Mouse (Mus musculus) T-helper 2 cell (primary cell): ENCODE data around the gene Ssx2ip.

Source experiments
- in situ Hi-C: fragments of 300-600 bp; cut with MboI, MseI; formaldehyde crosslinking; loops from one replicate; pipeline ENCODE4 v1.15.1; 2025; ENCODE audit warnings: high pct_unique_total_duplicates

The Ssx2ip gene

DNA sequence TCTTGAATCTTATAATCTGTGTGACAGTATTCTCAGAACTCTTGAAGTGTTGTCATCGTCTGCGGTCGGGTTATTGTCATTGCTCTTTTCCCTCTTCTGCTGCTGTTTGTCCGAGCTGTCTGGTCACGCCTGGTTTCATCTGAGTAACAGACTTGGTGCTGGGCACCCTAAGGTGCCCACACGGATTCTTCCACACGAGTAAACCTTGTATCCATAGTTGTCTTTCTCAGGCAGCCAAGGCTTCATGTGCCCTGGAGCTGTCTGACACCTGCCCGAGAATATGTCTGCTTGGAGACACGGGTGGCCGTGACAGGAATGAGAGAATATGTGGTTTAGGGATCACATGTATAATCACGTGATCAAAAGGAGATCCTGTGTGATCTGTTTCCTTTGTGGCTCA lies 31.1 kb downstream of the Ssx2ip start:
- in situ Hi-C loops, result no loop called here

DNA sequence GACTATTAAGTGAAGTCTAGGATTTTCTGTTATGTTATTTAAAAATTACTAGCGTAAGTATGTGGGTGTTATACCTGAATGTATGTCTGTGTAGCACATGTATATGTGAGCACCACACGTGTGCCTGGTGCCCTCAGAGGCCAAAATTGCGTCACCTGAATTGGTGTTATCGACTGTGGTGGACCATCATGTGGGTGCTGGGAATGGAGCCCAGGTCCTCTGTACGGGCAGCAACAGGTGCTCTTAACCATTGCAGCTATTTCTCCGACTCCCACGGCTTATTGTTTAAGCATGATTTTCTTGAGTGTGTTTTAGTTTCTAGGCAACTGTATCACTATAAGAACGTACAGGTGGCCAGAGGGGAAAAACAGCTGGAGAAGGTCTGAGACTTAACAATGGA lies 31.7 kb downstream of the Ssx2ip start:
- in situ Hi-C loops, result no loop called here

DNA sequence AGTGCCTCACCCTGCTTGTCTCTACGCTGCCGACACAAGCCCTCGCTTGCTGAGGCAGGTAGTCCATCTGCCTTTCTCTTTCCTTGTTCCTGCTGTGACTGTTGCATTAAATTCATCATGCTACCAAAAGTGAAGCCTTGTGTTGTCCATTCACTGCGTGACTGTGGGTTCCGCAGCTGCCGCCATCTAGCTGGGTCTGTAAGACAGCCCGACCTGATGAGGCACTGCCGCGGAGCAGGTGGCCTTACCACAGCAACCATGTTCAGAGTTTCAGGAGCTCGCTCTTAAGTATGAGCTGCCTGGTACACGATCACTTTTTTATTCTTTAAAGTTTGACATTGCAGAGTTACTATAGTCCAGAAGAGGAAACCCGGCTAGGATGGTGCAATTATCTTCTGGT lies 35.6 kb downstream of the Ssx2ip start:
- in situ Hi-C loops, result no loop called here

DNA sequence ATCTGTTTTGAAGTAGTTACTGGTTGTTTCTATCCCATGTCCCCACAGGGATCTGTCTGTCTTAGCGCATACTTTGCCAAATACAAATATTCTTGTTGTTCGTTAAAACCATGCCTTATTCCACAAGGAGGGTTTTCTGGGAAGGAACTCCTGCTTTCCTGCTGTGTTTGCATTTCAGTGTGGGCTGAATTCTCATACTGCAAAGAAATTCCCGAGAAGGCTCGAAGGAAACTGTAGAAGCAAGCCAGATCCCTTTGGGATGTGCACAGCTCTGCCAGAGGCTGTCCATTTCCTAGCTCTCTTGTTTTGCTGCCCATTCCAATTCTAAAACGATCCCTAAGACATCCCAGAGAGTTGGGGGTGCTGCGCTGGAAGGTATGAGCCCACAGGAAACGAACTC lies 36.0 kb downstream of the Ssx2ip start:
- in situ Hi-C loops, result no loop called here

DNA sequence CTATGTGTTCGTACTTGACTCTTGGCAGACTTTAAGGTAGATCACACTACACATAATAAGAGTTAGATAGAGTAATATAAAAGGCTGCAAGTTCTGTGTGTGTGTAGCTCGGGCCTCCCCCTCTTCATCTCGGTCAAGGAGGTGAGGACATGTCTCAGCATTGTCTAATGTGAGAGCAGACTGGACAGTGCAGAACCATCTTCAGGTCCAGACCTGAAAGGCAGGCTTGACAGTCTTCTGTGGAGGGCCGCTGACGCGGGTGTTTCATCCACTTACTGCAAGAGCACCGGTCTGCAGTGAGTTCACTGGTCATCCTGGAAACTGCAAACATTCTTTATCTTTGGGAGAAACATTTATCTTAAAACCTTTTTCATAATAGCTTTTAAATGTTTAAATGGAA lies 38.0 kb downstream of the Ssx2ip start:
- in situ Hi-C loops, result no loop called here

DNA sequence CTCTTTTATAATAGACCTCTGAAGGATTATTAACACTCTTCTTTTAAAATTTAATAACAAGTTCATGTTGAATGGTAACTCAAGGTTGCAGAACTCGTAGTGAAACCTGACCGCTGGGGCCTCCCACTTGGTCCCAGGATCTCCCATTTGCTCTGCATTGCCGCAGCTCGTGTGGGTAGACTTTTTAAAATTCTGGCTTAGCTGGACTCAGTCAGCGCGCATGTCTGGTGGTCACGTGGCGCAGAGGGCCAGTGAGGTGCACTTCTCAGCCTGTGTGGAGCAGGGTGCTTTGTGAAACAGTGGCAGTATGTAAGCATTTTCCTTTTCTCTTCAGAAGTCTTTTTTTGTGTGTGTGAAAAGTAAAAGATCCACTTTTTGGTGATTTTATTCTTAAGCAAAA lies 38.5 kb downstream of the Ssx2ip start:
- in situ Hi-C loops, result no loop called here

DNA sequence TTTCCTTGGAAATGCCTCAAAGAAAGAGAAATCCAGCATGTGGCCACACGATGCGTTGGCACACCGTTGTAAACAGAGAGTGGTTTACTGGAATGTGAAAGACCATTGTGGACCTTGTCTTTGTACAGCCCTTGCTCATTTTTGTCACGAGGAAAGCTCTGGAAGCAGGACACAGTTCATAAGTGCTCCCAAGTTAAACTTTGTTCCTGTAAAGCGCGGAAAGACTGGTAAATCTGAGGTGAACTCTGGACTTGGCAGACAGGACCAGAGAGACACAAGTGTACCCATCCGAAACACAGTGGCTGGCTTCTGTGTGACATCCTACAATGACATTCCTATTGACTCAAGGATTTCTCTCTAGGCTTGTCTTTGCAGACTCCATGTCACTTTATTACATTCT lies 38.9 kb downstream of the Ssx2ip start:
- in situ Hi-C loops, result no loop called here

DNA sequence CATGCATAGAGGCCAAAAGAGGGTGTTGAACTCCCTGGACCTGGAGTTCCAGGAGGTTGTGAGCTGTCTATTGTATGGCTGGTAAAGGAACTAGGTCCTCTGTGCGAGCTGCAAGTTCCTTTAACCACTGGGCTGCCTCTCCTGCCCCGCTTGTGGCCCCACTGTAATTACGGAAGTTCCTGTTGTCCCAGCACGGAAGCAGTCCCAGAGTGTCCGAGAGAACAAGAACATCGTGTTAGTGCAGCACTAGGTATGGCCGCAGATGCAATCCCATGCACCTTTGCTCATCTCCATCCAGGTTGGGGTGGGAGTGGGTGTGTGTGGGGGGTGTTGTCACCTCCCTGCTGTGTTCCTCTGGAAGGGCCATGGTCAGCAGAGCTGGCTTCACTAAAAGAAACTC lies 40.4 kb downstream of the Ssx2ip start:
- in situ Hi-C loops, result no loop called here

DNA sequence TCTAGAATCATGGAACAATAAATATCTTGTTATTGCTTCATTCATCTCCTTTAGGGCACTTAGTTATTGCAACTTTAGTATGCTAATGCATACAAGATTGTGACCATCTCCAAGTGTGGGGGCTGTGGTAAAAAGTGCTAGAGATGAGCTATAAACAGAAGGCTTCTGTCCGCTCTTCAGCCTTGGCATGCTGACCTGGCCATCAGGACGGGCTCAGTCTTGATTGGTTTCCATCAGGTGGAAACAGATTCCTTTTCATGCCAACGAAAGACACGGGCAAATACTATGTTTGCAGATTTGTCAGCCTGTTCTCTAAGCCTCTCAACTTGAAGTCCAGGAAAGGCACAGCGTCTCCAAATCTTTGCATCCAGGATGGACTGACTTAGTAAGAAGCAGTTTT lies 42.7 kb downstream of the Ssx2ip start:
- in situ Hi-C loops, result no loop called here

DNA sequence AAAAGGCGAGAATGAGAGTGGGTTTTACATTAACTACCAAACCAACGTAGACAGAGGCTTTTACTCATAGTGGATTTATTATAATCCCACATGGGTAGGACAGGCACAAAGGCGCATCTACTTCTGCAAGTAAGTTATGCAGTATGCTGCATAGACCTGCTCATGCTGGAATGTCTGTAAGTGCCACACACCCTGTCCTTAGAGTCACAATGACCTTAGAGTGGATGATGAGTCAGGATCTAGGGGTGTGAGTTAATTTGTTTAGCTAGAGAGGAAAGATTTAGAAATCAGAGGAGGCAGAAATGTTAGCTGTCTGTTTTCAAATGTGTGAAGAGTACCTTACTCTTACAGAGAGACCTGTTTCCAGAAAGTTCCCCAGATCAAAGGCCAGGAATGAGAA lies 43.2 kb downstream of the Ssx2ip start:
- in situ Hi-C loops, result no loop called here

DNA sequence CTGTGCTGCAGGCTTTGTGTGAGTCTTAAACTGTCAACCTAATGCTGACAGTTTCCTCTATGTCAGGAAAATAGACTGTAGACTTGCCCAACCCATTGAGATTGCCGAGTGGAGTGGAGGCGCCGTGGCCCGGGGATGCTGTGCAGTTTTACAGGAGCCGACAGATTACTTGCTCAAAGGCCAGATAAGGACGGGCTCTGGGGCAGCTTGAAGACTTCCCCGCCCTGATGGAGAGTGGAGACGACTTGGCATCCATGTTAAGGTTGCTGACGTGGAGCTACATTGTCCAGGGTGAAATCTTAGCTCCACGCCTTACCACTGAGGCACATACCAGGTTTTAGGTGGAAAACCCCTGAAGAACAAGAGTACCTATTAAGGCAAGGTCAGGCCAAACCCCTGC lies 43.9 kb downstream of the Ssx2ip start:
- in situ Hi-C loops, result no loop called here

DNA sequence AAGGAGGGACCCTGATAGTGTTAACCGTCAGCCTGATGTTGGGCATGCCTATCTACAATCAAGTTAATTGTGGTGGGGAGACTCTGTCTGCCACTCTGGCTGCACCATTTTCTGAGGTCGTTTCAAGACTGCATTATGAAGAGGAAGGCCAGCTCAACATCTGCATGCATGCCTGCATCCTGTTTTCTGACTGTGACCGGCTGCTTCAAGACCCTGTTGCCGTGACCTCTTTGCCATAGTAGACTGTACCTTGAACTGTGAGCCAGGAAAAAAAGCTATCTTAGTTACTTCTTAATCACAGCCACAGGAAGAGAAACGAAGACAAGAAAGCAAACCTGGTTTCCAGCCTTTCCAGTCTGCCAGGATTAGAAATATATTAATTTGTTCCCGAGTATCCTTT lies 44.5 kb downstream of the Ssx2ip start:
- in situ Hi-C loops, result no loop called here

DNA sequence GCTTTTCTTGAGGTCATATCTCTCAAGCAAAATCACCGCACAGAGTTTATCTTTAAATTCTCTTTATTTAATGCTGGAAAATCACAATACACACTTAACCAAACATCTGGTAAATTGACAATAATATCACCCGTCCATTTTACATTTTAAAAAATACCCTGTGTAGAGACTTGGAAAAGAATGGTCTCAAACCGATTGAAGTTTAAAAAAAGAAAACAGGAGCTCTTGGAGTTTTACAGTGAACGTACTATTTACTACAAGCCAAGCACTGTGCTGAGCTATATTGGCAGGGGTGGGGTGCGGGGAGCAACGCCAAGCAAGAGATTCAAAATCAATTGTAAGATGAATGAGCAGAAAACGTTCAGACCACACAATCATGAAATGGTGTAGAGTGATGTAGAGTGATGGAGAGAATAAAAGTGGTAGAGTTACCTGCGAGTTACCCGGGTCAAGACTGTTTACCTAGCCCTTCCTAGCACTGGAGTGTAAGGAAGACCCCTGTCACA lies 45.4 kb downstream of the Ssx2ip start, which contains the start of gene Ctbs:
Gene Ctbs (plus strand): TSS at position 51 of the 506 bp plus-strand sequence.
- in situ Hi-C loops, result no loop called here

DNA sequence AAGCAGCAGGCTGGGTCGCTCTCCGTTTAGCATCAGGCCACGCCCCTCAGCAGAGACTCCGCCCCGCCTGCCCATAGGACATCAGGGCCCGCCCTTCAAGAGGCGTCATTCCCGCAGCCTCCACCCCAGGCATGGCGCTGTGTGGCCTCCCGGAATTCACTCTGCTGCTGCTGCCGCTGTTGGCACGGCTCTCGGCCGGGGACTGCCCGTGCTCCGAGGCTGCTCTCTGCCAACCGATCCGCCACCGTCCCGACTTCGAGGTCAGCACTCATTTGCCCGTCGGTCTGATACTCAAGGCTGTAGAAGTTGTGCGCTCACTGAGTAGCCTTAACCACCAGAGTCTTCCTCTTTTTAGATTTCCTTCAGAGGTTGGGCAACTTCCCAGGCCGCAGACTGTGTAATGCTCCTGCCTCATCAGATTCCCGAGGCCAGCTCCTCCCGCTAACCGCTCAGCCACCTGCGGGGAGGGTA lies 46.0 kb downstream of the Ssx2ip start:
- in situ Hi-C loops, result no loop called here

DNA sequence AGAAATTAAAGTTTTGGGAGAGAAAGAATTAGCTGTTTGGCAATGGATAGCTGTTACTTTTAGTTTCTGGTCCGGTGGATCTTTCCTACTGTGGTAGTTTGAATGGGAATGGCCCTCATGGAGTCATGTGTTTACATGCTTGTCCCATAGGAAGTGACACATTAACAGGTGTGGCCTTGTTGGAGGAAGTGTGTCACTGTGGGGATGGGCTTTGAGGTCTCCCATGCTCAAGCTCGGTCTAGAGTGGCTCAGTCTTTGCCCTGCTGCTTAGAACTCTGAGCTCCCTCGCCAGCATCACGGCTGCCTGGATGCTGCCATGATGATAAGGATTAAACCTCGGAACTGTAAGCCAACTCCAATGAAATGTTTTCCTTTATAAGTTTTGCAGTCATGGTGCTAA lies 46.9 kb downstream of the Ssx2ip start:
- in situ Hi-C loops, result no loop called here

DNA sequence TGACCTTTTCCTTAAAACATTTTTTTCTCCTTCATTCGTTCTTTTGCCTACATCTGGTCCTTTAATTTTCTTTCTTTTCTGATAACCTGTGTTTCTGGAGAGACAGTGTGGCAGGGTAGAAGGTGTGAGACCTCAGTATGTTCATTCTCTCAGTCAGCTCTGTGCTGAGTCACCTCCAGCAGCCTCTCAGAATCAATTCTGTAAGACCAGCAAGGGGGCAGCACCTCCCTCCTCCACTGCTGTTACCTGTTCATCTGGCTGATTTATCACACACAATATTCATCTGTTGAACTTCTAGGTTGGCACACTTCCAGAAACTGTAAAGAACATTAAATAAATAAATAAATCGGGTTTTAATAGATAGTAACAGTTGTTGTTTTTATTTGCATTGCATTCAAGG lies 58.5 kb downstream of the Ssx2ip start:
- in situ Hi-C loops, result no loop called here

DNA sequence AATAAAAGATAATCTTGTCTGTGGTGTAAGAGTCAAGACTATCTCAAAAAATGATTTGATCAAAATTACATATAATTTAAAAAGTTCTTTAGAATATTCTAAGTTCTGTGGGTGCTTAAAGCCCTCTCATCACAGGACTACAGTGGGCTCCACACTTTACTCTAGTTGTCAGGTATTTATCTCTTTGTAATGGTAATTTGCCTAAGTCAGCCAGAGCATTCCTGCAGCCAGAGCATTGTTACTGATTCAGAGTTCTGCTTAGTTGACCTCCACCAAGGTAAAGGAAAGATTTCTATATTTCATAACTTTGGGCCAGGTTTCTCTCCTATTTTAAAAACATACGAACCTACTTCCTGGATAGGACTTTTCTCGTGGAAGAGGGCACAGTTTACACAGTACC lies 64.8 kb downstream of the Ssx2ip start:
- in situ Hi-C loops, result no loop called here

DNA sequence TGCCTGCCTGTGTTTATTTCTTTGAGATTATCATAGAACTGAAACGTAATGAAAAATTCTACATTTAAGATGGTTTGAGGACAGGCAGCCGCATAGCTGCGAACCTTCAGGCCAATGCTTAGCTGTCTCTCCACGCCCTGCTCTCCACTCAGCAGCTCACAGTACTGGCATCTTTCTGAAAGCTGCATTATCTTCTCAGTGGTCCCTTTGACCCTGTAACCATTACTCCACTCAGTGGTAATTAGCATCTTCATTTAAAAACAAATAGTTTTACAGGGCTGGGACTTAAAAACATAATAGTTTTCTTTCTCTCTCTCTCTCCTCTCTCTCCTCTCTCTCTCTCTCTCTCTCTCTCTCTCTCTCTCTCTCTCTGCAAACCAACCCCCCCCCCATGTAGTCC lies 68.2 kb downstream of the Ssx2ip start:
- in situ Hi-C loops, result no loop called here

DNA sequence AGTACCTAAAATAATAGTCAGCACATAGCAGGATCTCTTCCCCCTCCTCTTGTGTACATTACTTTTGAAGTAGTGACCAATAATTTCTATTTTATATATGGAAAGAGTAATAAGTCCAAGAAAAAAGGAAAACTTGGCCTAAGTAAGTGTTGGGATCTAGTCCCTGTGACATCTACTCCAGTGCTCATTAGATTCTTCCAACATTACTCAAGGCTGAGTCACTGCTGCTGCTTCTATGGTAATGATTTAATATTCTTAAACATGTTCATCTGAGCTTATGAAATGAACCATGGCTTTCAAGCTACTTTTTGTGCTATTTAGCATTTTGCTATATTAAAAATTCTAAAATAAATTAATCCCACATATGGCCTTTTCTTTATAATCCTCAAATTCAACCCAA lies 69.3 kb downstream of the Ssx2ip start:
- in situ Hi-C loops, result no loop called here

DNA sequence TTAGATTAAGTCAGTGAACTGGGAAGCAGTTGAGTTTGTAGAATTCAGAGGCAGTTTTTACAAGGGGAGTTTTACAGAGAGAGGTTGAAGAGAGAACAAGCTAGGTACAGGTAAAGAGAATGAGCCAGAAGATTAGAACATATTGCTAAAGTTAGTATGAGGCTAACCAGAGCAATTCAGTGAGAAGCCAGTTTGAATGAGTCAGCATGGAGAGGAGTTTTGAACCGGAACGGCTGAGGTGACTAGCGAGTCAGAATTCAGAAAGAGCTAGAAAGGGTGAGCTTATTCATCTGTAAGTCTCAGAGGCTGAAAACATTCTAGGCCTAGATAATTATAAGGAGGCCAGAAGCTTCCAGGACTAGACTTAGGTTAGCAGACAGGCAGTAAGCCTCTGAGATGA lies 70.0 kb downstream of the Ssx2ip start:
- in situ Hi-C loops, result no loop called here

DNA sequence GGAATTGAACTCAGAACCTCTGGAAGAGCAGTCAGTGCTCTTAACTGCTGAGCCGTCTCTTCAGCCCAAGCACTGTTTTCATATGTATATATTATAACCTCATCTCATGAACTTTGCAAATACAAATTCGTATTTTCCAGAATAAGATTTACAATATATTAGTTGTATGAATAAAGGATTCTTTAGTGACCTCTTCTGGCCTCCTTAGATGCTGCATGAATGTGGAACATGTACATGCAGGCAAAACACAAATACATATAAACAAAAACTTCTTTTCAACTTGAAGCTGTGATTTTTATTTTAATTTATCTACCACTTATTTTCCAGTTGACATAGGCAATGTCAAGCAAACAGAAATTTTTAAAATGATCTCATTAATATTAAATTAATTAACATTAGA lies 77.6 kb downstream of the Ssx2ip start:
- in situ Hi-C loops, result no loop called here

DNA sequence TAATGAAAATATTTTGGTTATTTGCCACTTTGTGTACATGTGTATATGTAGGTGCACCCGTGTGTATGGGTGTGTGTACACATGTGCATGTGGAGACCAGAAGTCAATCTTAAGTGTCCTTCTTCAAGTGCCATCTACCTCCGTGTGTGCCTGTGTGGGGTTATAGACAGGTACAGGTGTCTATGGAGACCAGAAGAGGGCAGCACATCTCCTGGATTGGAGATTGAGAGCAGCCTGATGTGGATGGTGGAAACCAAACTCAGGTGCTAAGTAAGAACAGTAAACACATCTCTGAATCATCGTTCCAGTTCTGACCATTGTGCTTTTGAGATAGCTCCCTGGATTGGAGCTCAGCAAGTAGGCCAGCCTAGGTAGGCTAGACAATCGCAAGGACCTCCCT lies 82.0 kb downstream of the Ssx2ip start:
- in situ Hi-C loops, result no loop called here
